Mouse (Mus musculus): ENCODE results near the gene Snd1.

Gene Snd1

DNA sequence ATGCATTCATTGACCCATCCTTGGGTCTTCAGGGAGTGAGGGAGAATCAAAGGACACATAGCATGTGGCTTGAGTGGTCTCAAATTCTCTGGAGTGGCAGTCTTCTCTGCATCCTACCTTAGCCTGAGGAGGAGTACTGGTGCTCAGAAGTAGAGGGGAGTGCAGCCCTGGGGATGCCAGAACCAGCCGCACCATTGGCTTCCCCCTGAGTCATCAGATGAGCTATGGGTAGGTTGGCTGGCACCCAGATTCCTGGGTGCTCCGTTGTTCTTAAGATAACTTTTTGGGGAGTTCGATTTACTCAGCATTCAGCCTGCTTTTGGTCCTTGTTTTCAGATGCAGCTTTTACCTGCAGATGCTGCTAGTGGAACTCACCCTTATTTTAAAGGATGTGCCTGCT lies 366.6 kb downstream of the Snd1 start:
- DNase-seq (ENCODE audit: low spot score) = no peak

DNA sequence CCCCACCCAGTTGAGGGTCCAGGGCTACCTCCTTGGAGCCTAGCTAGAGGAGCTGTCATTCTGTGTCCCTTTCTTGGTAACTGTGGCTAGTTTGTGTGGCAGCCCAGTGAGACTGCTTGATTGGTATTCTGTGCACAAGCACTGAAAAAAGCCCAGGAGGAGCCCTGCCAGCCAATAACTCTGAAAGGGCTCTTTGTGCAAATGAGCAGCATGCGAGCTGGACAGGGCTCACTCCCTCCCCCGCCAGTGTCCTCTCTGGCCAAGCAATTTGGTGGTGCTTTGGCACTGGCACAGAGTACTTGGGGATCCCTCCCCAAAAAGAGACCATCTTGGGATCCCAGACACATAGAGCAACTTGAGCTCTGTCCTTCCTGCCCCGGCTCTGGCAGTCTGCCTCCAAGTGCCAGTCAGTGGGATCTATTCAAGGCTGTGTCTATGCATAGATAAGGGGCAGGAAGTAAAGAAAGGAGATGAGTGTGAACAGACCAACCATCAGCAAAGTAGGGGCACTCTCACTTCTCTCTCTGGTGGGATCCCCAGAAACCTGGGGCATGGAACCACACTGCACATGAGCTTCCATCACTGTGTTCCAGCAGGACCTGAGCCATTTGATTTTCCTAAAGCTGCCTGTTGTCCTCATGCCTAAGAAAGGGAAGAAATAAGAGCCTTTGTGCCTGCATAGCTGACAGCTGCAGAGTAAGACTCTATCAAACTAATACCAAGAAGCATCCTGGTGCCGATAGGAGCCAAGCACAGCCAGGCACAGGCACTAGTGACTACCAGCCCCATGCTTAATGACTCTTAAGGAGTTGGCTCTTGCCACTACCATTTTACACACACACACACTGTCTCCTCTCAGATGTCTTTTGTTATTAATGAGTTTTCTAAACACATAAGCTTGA lies 367.7 kb downstream of the Snd1 start:
- DNase-seq (ENCODE audit: low spot score) = no peak

DNA sequence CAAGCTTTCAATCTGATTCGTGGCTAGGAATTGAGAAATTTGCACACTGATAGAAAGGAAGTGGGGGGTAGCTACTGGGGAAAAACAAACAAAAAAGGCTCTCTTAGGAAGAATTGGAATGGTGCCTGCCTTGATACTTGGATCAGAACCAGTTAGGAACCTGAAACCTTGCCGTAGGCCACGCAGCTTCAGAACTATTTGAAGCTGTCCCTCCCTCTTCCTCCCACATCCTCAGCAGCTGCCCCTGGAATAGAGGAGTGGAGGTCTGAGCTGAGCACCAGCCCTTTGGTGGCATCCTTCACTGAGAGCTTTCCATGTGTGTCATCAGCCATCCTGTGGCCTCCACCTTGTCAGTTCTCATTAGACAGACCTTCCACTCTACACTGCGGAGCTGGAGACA lies 370.7 kb downstream of the Snd1 start:
- DNase-seq (ENCODE audit: low spot score) = no peak

DNA sequence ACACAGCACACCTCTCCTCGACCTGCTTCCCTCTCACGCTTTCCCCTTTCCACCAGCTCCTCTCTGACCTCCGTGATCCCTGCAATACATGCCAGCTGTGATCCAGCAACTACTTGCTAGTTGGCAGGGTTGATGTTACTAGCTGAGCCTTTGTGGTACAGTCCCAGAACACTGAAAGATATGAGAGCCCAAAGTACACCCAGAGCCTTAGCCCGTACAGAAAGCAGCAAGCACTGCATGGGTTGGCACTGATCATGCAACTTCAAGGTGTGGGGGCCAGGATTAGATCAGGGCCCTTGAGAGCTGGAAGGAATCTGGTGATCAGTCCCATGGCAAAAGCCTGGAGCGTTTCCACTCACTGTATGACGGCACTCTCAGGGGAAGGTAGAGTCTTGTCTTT lies 372.7 kb downstream of the Snd1 start:
- DNase-seq (ENCODE audit: low spot score) = no peak

DNA sequence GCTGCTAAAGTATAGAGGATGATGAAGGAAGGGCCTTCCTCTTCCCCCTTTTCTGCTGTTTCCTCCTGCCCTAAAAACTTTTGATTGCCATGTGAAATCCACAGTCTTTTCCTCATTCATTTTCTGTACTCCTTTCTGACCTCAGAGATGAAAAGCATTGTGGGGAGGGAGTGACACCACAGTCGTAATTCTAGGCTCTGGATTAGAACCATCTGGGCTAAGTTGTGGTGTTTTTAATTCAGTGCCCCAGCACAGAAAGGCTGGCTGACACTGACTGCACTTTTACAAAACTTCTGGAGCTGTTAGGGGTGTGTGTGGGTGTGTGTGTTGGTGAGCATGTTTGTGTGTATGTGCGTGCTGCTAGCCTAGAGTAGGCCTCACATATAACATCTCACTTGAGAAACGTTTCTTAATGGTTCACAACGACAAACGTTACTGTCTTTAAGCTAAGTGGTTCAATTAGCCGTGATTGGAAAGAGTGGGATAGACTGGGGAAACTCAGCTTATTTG lies 373.4 kb downstream of the Snd1 start:
- no peak for DNase-seq (ENCODE audit: low spot score)

DNA sequence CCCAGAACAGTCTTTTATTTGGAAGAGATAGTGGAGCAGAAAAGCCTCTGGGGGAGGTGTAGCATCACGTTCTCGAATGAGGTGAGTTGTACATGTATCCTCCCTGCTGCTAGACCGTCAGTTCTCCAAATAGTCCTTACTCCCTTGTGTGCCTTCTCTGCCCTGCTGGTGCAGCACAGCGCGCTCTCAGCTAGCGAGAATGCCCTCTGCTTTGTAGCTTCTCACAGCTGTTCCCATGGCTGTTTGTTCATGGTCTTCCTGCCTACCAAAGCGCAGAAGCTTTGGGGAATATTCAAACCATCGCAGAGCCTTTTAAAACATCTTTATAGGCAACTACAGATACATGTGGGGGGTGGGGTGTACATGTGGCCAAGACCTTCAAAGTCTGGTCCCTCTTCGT lies 374.0 kb downstream of the Snd1 start:
- no peak for DNase-seq (ENCODE audit: low spot score)

DNA sequence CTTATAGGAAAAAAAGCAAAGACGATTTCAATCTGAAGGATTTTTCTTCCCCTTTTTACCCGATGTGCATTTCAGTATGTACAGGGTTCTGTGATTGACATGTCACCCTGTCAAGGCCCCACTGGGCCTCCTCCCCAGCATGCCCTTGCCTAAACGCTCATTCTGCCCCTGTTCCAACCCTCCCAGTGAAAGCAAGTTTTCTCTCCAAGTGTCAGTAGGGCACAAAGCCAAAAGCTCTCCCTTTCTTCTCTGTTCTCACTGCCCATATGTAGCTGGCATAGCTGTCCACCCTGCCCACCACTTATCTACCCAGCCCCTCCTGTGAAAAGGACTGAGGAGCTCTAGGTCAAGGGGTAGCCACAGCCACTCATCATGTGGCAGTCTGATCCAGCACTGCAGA lies 374.4 kb downstream of the Snd1 start:
- no peak for DNase-seq (ENCODE audit: low spot score)

DNA sequence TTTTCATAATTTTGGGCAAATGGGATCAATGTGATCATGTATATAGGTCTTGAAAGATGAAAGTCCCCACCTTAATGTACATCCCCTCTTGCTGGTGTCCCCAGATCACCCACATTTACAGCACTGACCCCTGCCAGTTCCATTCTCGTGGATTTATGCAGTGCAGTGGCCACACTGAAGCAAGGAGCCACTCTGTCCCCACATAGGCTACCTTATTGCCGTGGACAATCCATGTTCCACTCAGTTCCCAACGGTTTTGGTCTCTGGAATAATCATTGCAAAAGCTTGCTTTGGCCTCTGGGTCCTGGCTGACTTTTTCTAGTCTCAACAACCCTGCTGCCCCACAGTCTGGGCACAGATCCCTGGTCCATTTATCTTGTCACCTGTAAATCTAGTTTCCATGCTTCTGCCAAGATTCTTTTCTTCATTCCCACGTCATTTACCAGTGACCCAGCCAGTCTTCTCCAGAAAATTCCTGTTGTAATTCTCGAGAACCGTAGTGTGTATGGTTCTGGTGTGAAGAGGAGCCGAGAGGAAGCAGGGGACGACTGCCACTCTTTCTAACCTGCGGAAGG lies 375.5 kb downstream of the Snd1 start:
- DNase-seq (ENCODE audit: low spot score) = no peak

DNA sequence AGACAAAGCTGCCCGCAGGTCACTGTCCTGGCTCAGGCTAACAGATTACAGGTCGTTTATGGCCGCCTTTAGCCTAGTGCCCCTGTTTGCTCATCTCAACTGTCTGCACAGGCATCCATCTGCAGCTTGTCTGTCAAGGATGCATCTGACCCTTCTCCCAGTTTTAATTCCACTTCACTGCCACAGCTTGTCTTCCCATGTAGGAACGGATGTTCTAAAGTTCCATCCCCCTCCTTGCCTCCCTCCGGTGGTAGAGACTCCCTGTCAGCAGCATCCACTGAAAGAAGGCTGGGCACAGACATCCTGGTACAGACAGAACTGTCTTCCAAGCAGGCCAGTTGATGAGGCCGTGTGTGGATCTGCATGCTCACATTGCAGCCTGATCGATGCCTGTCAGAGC lies 377.4 kb downstream of the Snd1 start:
- DNase-seq (ENCODE audit: low spot score) = no peak

DNA sequence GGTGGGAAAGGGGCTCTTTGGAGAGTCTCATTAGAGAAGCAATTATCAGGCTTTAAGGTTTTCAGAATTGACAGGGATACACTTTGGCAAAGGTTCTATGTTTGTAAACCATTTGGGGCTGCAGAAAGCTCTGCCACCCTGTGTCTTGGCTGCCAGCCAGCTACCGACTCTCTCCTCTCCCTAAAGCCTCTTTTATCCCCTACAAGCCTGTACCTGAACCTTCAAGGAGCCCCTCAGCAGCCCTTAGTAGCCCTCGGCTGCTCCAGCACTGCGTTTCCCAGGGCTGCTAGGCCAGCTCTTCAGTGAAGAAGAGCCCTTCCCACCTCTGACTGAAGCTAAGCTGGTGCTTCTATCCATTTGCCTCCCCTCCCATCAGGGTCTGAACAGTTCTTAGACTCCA lies 378.2 kb downstream of the Snd1 start:
- no peak for DNase-seq (ENCODE audit: low spot score)

DNA sequence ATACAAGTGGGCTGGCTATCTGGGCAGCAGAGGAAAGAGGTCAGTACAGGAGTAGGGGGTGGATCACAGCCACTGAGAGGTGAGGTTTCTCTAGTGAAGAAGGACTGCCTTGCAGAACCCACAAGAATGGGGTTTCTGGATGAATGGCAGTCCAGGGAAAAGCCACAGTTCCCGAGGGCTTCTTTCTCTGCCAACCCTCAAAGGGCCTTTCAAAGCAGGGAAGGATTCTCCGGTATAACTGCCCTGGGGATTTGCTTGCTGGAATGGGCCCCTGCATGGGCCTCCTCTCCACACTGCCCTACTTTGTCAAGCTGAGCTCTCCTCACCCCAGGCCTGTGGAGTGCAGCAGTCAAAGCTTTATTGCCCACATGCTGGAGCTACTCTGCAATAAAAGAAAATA lies 378.7 kb downstream of the Snd1 start:
- DNase-seq (ENCODE audit: low spot score) = no peak

DNA sequence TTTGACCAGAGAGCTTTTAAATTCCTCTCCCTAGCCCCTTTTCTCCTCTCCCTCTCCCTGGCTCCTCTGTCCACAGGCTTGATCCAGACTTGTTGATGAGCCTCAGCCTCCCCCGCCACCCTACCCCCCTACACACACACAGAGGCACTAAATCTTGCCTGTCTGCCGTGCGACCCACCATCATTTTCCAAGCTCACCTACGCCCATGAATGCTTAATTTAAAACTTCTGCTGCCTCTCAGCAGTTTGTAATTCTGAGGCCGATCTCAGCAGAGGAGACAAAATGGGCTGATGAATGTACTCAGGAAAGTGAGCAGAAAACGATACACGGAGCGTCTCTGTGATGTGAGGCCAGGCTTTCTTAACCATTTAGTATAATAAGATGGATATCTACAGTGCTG lies 379.7 kb downstream of the Snd1 start:
- DNase-seq (ENCODE audit: low spot score) = no peak

DNA sequence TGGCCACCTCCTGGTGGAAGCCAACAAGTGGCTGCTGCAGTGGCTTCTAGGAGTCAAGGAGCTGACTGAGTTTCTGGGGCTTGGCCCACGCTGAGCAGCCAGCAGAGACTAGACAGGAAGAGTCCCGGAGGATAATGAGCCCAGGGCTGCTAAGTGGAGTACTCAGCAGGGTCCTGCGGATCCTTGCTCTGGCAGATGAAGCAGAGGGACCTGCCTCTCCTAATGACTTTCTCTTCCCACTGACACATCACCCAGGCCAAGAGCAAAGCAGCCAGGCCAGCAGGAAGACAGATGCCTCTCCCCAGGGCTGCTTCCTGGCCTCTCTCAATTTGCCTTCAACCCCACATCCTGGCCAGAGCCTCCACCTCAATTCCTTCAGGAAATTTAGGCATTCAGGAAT lies 380.5 kb downstream of the Snd1 start:
- DNase-seq (ENCODE audit: low spot score) = no peak

DNA sequence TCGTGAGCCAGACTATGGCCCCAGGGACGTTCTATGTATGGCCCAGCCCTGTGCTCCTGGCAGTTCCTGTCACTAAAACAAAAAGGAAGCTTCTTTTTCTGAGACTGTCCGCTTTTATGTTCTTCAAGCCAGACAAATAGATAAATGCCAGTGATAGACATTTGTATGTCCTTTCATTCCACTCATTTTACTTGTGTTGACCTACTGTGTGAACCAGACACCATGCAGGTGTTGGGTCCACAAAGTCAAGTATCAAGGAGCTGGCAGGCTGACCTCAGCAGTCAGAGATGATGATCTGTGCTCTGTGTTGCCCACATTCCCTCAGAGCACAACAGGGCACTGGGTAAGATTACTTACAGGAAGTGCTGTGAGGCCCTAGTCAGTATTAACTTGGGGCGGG lies 381.9 kb downstream of the Snd1 start:
- DNase-seq (ENCODE audit: low spot score) = no peak

DNA sequence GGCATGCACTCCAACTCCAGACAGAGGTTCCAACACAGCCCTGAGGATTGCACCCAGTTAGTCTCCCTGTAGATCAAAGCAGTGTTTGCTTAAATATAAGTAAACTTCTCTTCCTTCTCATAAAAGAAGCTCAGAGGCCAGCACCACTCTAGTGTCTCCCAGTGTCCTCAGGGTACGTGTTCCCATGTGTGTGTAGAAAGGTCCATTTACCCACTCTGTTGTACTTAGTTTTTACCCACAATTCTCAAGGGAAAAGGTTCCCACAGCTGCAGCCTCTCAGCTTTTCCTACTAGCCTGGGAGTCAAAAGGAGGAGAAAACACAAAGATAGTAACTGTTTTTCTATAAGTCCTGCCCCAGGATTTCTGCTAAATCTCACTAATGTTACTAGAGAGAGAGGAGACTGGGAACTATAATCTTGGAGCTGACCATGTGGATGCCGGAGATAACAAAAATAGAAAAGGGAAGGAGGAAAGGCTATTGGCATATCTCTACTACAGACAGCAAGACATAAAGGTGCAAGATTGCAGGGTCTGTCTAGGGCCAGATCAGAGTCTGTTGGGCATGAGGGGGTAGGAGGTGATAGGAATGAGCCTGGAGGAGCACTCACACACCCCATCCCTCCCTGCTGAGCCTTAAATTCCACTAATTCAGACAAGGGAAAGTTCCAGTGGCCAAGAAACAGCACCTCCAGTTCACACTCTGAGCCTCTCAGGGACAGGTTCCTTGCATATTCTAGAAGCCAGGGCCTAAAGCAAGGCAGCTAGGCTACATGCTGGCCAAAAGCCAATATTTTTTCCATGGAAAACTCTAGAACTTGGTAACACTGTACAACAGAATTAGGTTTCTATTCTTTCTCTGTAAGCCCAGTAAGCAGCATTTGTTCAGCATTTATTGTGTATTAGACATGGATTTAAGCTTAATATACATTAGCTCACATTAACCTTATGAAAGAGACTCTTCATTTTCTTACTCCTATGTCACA lies 382.6 kb downstream of the Snd1 start:
- DNase-seq (ENCODE audit: low spot score) = no peak

DNA sequence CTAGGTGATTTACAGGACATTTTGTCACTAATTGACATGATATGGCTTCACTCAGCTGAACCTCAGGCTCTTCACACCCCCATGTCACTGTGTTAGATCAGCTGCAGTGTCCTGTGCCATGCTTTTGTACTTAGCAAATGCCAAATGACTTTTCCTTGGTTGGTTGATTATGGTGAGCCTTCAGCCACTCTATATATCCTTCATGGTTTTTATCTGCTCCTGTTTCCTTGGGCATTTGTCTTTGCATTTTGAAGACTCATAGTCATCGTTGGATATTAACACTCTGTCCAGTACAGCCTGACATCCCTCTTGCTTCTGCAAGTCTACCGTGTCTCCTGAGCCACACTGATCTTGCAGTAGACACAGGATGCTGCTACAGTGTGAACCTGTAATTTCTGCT lies 384.2 kb downstream of the Snd1 start:
- no peak for DNase-seq (ENCODE audit: low spot score)

DNA sequence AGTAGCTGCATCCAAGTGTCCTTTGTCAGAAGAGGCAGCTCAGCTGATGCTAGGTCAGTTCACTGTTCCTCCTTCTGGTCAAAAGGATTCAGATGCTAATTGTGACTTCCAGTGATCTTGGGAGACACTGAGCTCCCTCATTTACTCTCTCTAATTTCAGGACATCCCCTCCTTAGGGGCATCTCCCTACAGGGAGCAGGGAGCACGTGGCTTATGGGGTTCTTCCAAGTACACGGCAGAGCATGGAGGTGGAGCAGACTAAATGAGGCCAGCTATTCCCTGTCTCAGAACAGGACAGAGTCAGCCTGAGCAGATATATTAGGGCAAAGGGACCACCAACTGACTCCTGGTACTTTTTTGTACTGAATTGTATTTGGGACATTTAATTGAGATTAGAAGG lies 385.5 kb downstream of the Snd1 start:
- no peak for DNase-seq (ENCODE audit: low spot score)

DNA sequence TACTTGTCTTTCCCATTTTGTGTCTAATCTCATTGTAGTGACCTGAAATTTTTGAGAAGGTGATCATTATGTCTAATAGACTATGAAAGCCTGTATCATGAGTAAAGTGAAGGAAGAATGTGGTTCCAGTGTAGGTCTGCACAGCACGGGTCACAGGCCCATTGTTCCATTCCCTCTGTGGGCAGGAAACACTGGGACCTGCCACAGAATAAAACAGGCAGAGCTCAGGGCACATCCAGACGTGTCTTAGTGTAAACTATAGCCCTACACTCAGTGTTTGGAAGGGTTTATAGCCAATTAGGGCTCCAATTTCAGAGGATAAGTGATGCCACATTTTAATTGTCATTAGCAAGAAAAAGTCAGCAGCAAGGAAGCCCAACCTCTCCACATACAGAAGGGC lies 386.0 kb downstream of the Snd1 start:
- DNase-seq (ENCODE audit: low spot score) = no peak

DNA sequence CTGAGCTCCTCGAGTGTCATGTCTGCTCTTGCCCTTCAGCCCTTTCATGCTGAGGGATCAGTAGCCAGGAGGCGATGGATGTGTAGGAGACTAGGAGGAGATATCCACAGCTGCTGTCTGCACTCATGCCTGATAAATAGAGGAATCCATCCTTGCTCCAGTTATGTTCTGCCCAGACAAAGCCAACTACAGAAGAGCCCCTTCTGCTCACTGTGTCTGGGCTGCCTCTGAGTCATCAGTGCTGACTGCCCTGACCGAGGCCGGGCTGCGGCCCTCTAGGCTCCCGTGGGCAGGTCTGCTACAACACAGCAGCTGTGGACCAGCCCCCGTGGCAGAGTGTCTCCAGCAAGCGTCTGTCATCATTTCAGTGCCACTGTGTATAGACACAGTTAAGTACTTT lies 387.4 kb downstream of the Snd1 start:
- no peak for DNase-seq (ENCODE audit: low spot score)

DNA sequence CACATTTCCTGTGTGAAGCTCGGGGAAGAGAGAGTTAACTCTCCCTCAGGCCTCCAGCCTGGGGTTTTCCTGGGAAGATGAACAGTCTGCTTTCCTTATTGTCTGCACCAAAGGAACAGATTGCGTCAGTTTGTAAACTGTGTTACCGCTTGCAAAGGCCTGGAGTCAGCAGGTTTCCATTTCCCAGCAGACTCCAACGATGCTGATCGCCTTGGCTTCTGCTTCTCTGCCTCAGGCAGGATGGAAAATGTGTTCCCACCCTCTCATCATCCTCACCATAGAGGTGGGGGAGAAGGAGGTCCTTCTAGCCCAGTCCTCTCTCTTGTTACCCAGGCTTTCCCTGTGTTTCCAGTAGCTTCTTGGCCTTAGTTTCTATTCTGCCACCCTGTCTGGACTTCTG lies 389.7 kb downstream of the Snd1 start:
- DNase-seq (ENCODE audit: low spot score) = no peak

DNA sequence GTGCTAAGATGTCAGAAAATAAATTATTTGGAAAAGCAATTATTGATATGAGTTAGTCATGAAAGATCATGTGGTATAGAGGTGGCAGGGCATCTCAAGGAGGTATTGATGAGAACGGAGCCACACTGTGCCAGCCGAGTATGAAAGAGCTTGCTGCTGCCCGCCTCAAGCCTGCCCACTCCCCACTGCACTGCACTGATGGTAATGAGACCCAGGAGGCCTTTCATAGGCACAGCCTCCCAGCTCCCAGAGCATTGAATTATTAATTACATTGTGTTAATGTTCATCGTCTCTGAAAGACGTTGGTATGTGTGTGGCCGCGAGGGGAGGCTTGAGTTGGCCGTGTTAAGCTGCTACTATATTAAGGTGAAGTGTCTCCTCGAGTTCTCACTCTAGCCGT lies 390.2 kb downstream of the Snd1 start:
- DNase-seq (ENCODE audit: low spot score) = no peak

DNA sequence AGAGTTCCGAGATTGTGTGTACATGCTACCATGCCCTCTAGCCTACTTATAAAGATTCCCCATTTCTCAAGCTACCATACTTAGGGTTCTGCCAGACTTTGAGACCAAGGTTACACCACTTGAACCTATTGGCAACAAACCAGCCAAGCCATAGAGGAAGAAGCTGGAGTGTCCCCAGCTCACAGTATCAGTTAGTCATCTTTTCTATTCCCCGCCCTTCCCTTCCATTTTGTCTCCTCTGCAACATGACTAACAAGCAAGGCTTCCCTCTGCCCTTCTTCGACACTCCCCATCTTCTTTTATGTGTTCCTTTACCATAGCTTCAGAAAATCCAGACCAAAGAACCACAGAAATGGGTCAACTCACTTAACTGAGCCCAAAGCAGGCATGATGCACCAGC lies 391.3 kb downstream of the Snd1 start:
- DNase-seq (ENCODE audit: low spot score) = no peak
